Mouse (Mus musculus) midbrain, embryonic 11.5 days (tissue): ENCODE results near the gene Sstr3. TPM values are rescaled to one million over a fixed set of nuclear protein-coding genes. Genes with fewer than 3 reads are reported as not detected.
A peak's percentile ranks its signal among the peaks of the same experiment; 100 is the strongest.

Experiments
- ATAC-seq: fragments of 200-750 bp; cut with Nextera tagmentation; 2 replicates; pipeline ENCODE4 v1.8.0; 2017; ENCODE audit warnings: moderate TSS enrichment, moderate library complexity; ENCODE audit not compliant: low FRiP score
- DNase-seq: peaks from one replicate; pipeline ENCODE4 v3.0.0; 2015; ENCODE audit warnings: low spot score; ENCODE audit errors: missing footprints
- H3K27ac ChIP-seq: fragments of 300-500 bp; sonication (generic); 2 replicates; pipeline ENCODE4 v1.5.1; 2014; ENCODE audit warnings: low read depth, low read length
- H3K27me3 ChIP-seq: fragments of 300-500 bp; sonication (generic); 2 replicates; pipeline ENCODE4 v1.6.1; 2014; ENCODE audit warnings: mild to moderate bottlenecking, low read length, moderate library complexity, mixed read lengths; ENCODE audit not compliant: control insufficient read depth, insufficient read depth
- H3K36me3 ChIP-seq: fragments of 300-500 bp; sonication (generic); 2 replicates; pipeline ENCODE4 v1.6.1; 2014; ENCODE audit warnings: mild to moderate bottlenecking, low read length, moderate library complexity, mixed read lengths; ENCODE audit not compliant: control insufficient read depth, insufficient read depth
- H3K4me1 ChIP-seq: fragments of 300-500 bp; sonication (generic); 2 replicates; pipeline ENCODE4 v1.6.1; 2014; ENCODE audit warnings: low read length; ENCODE audit not compliant: control insufficient read depth, insufficient read depth
- H3K4me2 ChIP-seq: fragments of 300-500 bp; sonication (generic); 2 replicates; pipeline ENCODE4 v1.6.1; 2014; ENCODE audit warnings: mild to moderate bottlenecking, moderate library complexity
- H3K4me3 ChIP-seq: fragments of 300-500 bp; sonication (generic); 2 replicates; pipeline ENCODE4 v1.5.1; 2014; ENCODE audit warnings: low read depth, low read length
- H3K9ac ChIP-seq: fragments of 300-500 bp; sonication (generic); 2 replicates; pipeline ENCODE4 v1.6.1; 2014; ENCODE audit warnings: low read length
- H3K9me3 ChIP-seq: fragments of 300-500 bp; sonication (generic); 2 replicates; pipeline ENCODE4 v1.6.1; 2016; ENCODE audit warnings: low read length; ENCODE audit not compliant: control insufficient read depth
- WGBS: fragments of 180-500 bp; shearing (Covaris S2); extraction: QIAGEN DNeasy Blood & Tissue Kit; methylation state at CpG from one replicate; pipeline ENCODE4 v1.1.7; 2014; 5-methylcytosine and 5-hydroxymethylcytosine counted together
- polyA plus RNA-seq: library from polyadenylated mRNA; unstranded; fragments of >200 nt; fragmentation: Nextera tagmentation; extraction: Ambion mirVana; gene quantifications from 2 replicates; pipeline ENCODE4 v1.2.1, GENCODE M21; 2014

The Sstr3 gene
- polyA plus RNA-seq, 1 experiment from 2014 or later: not detected

DNA sequence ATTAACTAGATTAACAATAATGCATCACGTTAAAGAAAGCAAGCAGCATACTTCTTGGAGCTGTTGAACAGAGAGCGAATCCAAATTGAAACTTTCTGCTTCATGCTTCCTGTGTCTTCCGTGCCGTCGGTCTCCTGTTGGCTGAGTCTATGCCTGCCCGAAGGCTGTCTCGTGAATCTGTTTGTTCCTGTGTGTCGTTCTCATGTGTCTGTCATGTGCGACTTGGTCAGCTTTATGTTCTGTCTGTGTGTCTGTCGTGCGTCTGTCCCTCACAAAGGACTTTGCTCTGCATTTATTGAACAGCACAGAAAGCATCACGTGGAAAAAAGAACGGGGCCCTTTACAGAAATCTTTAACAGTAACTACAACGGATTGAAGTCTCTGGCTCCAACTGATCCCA is 31.5 kb downstream of the Sstr3 start:
- Histone ChIP-seq H3K36me3 (no peaks in the 10 kb centered on the region), H3K4me2 (no peak overlapping the region), H3K9me3 (no peaks in the 10 kb centered on the region), H3K27ac (no peak overlapping the region), H3K27me3 (no peaks in the 10 kb centered on the region), H3K9ac (no peak overlapping the region), H3K4me1 (no peaks in the 10 kb centered on the region; the same call in 1 of the 2 replicates), H3K4me3 (no peak overlapping the region)
- DNase-seq (no peak), ATAC-seq (no peak)
- WGBS: 88% methylated on average over 14 of the region's 14 CpGs

DNA sequence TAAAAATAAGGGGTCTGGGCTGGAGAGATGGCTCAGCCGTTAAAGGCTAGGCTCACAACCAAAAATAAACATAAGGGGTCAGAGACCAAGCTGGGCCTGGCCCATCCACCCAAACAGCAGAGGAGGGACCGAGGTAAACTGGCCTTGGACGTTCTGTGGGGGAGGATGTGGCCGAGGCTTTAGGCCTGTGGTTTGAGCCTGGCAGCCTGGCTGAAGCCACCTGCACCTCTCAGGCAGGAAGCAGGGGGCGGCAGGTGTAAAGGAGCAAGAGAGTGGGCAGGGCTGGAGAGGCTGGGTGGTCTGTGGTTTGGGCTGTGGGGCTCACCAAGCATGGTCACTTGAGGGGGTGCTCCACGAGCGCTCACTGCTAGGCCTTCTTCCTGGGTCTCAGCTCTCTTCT is 32.5 kb downstream of the Sstr3 start:
- H3K9ac ChIP-seq: no peak overlapping the region
- H3K4me3 ChIP-seq: no peak overlapping the region
- no peak overlapping the region for H3K4me2 ChIP-seq
- 65% methylated on average over 7 of the region's 7 CpGs for WGBS
- no peaks in the 10 kb centered on the region for H3K36me3 ChIP-seq
- H3K27ac ChIP-seq: no peak overlapping the region
- no peaks in the 10 kb centered on the region for H3K27me3 ChIP-seq
- DNase-seq: peak; percentile 41
- ATAC-seq: no peak
- H3K9me3 ChIP-seq: no peaks in the 10 kb centered on the region
- H3K4me1 ChIP-seq: no peaks in the 10 kb centered on the region; the same call in 1 of the 2 replicates

DNA sequence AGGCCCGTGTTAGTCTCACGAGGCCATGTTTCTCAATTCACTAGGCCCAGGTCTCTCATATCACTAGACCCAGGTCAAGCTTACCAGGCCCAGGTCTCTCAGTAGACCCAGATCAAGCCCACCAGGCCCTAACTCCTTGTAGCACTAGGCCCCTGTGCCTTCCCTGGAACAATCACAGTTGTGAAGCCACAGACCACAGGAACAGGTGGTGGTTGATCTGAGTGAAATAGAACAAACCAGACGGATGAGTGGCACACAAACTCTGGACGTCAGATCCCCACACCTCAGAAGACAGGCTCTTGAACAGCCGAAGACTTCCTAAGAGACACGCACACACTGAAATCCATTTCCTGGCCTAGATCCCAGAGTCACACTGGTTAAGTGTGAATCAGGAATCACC is 33.7 kb downstream of the Sstr3 start:
- DNase-seq: peak; percentile 69
- Histone ChIP-seq H3K27me3 (no peaks in the 10 kb centered on the region), H3K4me1 (no peaks in the 10 kb centered on the region; the same call in 1 of the 2 replicates), H3K9ac (no peak overlapping the region), H3K4me3 (no peak overlapping the region), H3K36me3 (no peaks in the 10 kb centered on the region), H3K9me3 (no peaks in the 10 kb centered on the region), H3K27ac (no peak overlapping the region), H3K4me2 (no peak overlapping the region)
- ATAC-seq: no peak
- WGBS: 90% methylated on average over 6 of the region's 6 CpGs

DNA sequence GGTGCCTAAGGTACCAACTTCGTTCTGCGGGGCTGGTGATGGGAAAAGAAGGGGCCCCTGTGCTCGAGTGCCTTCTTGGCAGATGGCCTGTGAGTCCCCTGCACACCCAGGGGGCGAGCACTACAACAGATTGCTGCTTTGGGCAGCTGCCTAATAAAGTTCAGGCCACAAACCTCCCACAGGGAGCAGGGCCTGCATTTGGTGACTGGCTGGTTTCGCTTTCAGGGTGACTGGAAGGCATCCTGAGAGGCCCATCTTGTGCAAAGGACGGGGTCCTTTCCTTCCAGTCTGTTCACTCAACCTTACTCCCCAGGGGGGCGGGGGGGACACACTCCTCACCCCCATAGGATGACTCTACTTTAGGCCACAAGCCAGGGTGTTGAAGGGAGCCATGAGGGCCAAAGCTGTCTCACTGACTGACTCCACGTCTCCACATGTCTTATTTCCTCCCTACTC is 34.3 kb downstream of the Sstr3 start:
- H3K27me3 ChIP-seq: no peaks in the 10 kb centered on the region
- DNase-seq (no peak), ATAC-seq (no peak)
- peak overlapping the region; percentile 3; the same call in 1 of the 2 replicates for H3K9ac ChIP-seq
- no peaks in the 10 kb centered on the region for H3K36me3 ChIP-seq
- no peak overlapping the region for H3K27ac ChIP-seq
- no peaks in the 10 kb centered on the region for H3K9me3 ChIP-seq
- no peaks in the 10 kb centered on the region; the same call in 1 of the 2 replicates for H3K4me1 ChIP-seq
- no peak overlapping the region for H3K4me2 ChIP-seq
- H3K4me3 ChIP-seq: no peak overlapping the region
- WGBS: 73% methylated on average over 8 of the region's 8 CpGs

DNA sequence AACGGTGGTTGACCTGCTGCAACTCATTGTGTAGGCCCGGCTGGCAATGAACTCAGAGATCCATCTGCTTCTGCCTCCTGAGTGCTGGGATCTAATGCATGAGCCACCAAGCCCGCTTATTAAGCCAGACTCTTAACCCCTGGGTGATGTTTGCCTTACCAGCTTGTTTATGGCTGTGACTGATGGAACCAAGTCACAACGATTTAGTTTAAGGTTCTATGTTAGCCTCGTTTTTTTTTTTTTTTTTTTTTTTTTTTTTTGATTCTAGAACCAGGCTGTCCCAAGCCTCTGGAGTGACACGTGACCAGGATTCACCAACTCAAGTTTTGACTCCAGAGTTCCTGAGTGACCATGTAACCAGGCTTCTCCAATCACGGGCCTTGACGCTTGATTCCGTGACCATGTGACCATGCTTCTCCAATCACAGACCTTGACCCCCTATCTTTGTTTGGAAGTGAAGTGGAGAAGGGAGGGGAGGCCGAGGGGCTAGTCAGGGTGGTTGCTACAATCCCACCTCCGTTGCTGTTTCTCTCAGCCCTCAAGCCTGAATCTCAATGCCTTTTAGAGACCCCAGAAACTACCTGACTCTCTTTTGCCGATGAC is 35.1 kb downstream of the Sstr3 start:
- H3K4me1 ChIP-seq: no peaks in the 10 kb centered on the region; the same call in 1 of the 2 replicates

DNA sequence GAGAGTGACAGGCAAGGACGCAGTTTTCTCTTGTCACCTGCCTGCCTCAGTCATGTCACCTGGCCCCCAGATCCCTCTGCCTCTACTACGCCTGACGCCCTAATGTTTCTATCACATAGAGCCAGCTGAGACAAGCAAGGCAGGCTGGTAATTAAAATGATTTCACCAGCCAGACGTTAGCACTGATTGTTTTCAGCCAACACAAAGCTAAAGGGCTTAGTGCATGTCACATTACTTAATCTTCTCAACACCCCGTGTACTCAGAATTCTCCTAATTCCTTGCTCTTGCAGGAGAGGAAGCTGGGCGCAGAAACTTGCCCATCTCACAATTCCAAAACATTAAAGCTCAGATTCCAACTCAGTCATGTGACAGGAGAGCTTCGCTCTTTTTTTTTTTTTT is 36.0 kb downstream of the Sstr3 start:
- 64% methylated on average over 7 of the region's 7 CpGs for WGBS
- H3K9ac ChIP-seq: no peak overlapping the region
- H3K27me3 ChIP-seq: no peaks in the 10 kb centered on the region
- no peaks in the 10 kb centered on the region for H3K36me3 ChIP-seq
- no peaks in the 10 kb centered on the region; the same call in 1 of the 2 replicates for H3K4me1 ChIP-seq
- H3K4me2 ChIP-seq: no peak overlapping the region
- no peak overlapping the region for H3K27ac ChIP-seq
- DNase-seq (peak; percentile 59), ATAC-seq (no peak)
- no peak overlapping the region for H3K4me3 ChIP-seq
- no peaks in the 10 kb centered on the region for H3K9me3 ChIP-seq

More for the DNA sequence above, 35.1 kb downstream of the Sstr3 start:
- Histone ChIP-seq H3K27ac (no peak overlapping the region), H3K36me3 (no peaks in the 10 kb centered on the region), H3K9me3 (no peaks in the 10 kb centered on the region), H3K4me3 (no peak overlapping the region), H3K27me3 (no peaks in the 10 kb centered on the region), H3K4me2 (no peak overlapping the region; the same call in 1 of the 2 replicates), H3K9ac (peak overlapping the region; percentile 3; the same call in 1 of the 2 replicates)
- ATAC-seq (peak; percentile 70), DNase-seq (peak; percentile 51)
- 44% methylated on average over 12 of the region's 12 CpGs for WGBS

DNA sequence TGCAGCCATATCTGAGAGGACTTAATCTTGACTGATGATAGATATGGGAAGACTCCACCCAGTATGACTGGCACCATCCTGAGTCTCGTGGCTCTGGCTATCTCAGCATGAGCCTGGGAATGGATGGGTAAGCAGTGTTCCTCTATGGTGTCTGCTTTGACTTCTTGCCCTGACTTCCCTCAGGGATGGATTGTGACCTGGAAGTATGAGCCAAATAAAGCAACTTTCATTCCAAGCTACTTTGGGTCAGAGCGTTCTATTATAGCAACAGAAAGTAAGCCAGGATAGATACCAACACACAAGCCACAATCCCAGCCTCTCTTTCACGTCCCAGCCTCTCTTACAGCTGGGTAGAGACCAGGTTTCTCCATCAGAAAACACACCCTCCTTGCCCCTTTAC is 38.9 kb downstream of the Sstr3 start:
- Histone ChIP-seq H3K27me3 (no peaks in the 10 kb centered on the region), H3K4me1 (no peaks in the 10 kb centered on the region; the same call in 1 of the 2 replicates), H3K9me3 (no peaks in the 10 kb centered on the region), H3K4me3 (no peak overlapping the region), H3K36me3 (no peaks in the 10 kb centered on the region), H3K9ac (no peak overlapping the region), H3K27ac (no peak overlapping the region), H3K4me2 (no peak overlapping the region)
- no peak for DNase-seq
- ATAC-seq: no peak
- WGBS: 86% methylated on average over 3 of the region's 3 CpGs

DNA sequence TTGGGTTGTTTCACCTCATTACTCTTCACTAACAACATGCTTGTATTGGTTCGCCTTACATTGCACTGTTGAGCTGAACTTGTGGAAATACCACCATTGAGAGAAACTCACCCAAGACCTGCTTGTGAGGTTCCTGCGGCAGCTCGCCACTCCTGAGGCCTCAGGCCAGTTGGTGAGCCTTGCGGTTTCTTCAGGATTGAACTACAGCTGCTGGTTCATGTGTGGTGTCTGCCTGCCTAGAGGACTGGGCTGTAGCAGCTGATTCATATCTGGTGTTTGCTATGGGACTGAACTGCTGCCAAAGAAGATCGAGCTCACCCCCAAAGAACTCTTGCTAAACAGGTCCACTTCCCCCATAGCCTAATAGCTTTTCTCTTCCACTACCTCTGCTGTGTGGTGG is 39.7 kb downstream of the Sstr3 start:
- 87% methylated on average over 5 of the region's 5 CpGs for WGBS
- no peak for DNase-seq
- Histone ChIP-seq H3K27ac (no peak overlapping the region), H3K9me3 (no peaks in the 10 kb centered on the region), H3K4me2 (no peak overlapping the region), H3K4me1 (no peaks in the 10 kb centered on the region; the same call in 1 of the 2 replicates), H3K36me3 (no peaks in the 10 kb centered on the region), H3K4me3 (no peak overlapping the region), H3K9ac (no peak overlapping the region), H3K27me3 (no peaks in the 10 kb centered on the region)
- no peak for ATAC-seq

DNA sequence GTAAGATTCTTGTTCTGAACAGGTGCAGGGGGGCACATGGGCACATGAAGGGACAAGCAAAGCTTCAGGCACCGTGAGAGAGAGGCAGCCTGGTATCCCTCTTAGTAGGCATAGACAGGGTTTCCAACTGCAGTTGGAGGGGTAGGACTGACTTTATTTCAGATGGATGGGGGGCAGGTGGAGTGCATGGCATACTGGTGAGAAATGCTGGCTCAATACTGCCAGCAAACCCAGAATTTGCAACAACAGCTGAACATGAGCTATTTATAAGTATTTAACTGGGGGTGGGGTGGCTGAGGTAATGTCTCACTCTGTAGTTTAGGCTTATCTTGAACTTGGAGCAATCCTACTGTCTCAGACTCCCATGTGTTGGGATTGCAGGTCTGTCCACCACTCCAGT is 40.5 kb downstream of the Sstr3 start:
- Histone ChIP-seq H3K4me1 (no peaks in the 10 kb centered on the region), H3K4me3 (no peak overlapping the region), H3K27ac (no peak overlapping the region), H3K9me3 (no peaks in the 10 kb centered on the region), H3K27me3 (no peaks in the 10 kb centered on the region), H3K4me2 (no peak overlapping the region), H3K9ac (no peak overlapping the region), H3K36me3 (no peaks in the 10 kb centered on the region)
- ATAC-seq (no peak), DNase-seq (no peak)
- WGBS: 74% methylated on average over 1 of the region's 1 CpGs
